Mouse (Mus musculus): ENCODE data around the gene Gpt2. TPM values are rescaled to one million over a fixed set of nuclear protein-coding genes. Genes with fewer than 3 reads are reported as not detected.

The Gpt2 gene
- polyA plus RNA-seq, 1 experiment, result 27.6 TPM

GRCm38 (mm10) chr8:85570466-85570865 lies 78.1 kb downstream of the Gpt2 start:
- Histone ChIP-seq H3K79me3 (ENCODE audit: low read depth) (no peaks in the 10 kb centered on the region), H3K79me2 (ENCODE audit: control insufficient read depth, insufficient read depth) (no peaks in the 10 kb centered on the region), H3K36me3 (ENCODE audit: control insufficient read depth, insufficient read depth) (no peaks in the 10 kb centered on the region), H3K27me3 (ENCODE audit: control insufficient read depth, insufficient read depth, insufficient read length) (no peaks in the 10 kb centered on the region), H3ac (ENCODE audit: control insufficient read depth, insufficient read length, low read depth) (no peak overlapping the region), H3K4me3 (ENCODE audit: insufficient read depth, poor library complexity, severe bottlenecking) (no peak overlapping the region)
- TF ChIP-seq MYOG (IDR thresholded peaks at IDR 0.05; ENCODE audit: control insufficient read depth, extremely low read depth, insufficient read length) (no peak), CTCF (IDR thresholded peaks at IDR 0.05; ENCODE audit: control insufficient read depth, insufficient read depth, insufficient read length) (no peak), MYOD1 (IDR thresholded peaks at IDR 0.05; ENCODE audit: control insufficient read depth, insufficient read length, low read depth) (no peak), FOSL1 (IDR thresholded peaks at IDR 0.05; ENCODE audit: insufficient read depth, low read length, poor library complexity, severe bottlenecking) (no peak), USF1 (IDR thresholded peaks at IDR 0.05; ENCODE audit: low read depth) (no peak), CEBPB (IDR thresholded peaks at IDR 0.05; ENCODE audit: low read depth) (no peak), MAX (IDR thresholded peaks at IDR 0.05) (no peak)

GRCm38 (mm10) chr8:85573972-85574496 lies 81.7 kb downstream of the Gpt2 start:
- no peak overlapping the region for H3K4me3 ChIP-seq (ENCODE audit: insufficient read depth, poor library complexity, severe bottlenecking)
- TF ChIP-seq MYOG (IDR thresholded peaks at IDR 0.05; ENCODE audit: control insufficient read depth, extremely low read depth, insufficient read length), result no peak
- H3K36me3 ChIP-seq (ENCODE audit: control insufficient read depth, insufficient read depth), result no peaks in the 10 kb centered on the region
- H3K79me2 ChIP-seq (ENCODE audit: control insufficient read depth, insufficient read depth), result no peaks in the 10 kb centered on the region
- H3K79me3 ChIP-seq (ENCODE audit: low read depth), result no peaks in the 10 kb centered on the region
- H3K27me3 ChIP-seq (ENCODE audit: control insufficient read depth, insufficient read depth, insufficient read length), result no peaks in the 10 kb centered on the region
- H3ac ChIP-seq (ENCODE audit: control insufficient read depth, insufficient read length, low read depth), result no peak overlapping the region

Other genes starting within 250 kb of the Gpt2 start
- gene Orc6, start 192.9 kb upstream of the Gpt2 start, polyA plus RNA-seq (2012; fragmentation: generic; extraction: Trizol), result 41.6 TPM
- 38.8 TPM for gene Vps35, start 192.8 kb upstream of the Gpt2 start, polyA plus RNA-seq (2012; fragmentation: generic; extraction: Trizol)
- gene Mylk3, start 106.2 kb upstream of the Gpt2 start, polyA plus RNA-seq (2012; fragmentation: generic; extraction: Trizol), result not detected
- gene 4921524J17Rik, start 59.7 kb upstream of the Gpt2 start, polyA plus RNA-seq (2012; fragmentation: generic; extraction: Trizol), result 5.3 TPM
- 104 TPM for gene Dnaja2, start 62.8 kb downstream of the Gpt2 start, polyA plus RNA-seq (2012; fragmentation: generic; extraction: Trizol)
- gene Neto2, start 208.3 kb downstream of the Gpt2 start, polyA plus RNA-seq (2012; fragmentation: generic; extraction: Trizol), result 0.18 TPM

Data from C2C12 (cell line).